Mouse (Mus musculus): Measurements from ENCODE around the gene Tbc1d10c. TPM values are rescaled to one million over a fixed set of nuclear protein-coding genes. Genes with fewer than 3 reads are reported as not detected.
"Not testable (repeated sequence)": the region's sequence is repeated elsewhere in the genome, so short reads cannot be mapped to it uniquely, and the experiment has no call there.

Gene Tbc1d10c
- total RNA-seq, 2 experiments from 2014 or later = 1.6 to 2.1 TPM

DNA sequence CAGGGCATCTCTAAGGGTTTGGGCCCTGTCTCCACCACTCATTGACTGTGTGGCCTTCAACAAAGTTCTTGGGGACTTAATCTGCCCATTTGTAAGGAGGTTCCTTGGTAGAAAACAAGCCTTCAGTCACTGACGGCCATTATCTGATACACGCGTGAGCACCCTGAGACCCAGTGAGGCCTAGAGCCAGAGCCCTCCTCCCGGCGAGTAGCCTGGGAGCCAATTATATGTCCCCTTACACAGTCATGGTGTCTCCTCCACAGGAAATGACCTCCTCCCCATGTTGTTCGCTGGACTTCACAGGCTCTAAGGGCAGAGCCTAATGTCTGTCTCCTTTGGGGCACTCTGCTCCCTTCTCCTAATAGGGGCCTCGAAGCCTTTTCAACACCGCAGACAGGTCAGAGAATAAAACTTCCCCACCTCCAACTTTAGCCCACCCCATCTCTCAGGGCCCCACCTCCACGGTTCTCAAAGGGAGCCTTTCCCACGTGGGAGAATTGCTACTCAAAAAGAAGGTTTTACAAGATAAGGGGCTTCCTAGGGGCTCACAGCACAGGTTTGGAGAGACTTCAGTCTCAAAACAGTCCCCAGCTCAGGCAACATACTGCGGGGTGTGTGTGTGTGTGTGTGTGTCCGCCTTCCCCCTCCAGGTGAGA lies 44.6 kb downstream of the Tbc1d10c start:
- DNase-seq (ENCODE audit: low spot score in 2 of 2) = no peak

DNA sequence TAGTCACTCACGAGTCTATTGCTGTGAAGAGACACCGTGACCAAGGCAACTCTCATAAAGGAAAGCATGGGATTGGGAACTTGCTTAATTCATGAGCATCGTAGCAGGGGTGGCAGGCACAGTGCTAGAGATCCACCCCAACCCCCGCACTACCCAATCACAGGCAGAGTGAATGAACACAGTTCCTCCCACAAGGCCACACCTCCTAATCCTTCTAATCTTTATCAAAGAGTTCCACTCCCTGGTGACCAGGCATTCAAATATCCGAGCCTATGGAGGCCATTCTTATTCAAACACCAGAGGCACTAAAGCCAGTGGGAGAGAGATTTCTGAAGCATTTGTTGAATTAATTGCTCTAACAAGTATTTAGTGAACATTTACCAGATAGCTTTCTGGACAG lies 45.1 kb downstream of the Tbc1d10c start:
- no peak for DNase-seq (ENCODE audit: low spot score in 2 of 2)

DNA sequence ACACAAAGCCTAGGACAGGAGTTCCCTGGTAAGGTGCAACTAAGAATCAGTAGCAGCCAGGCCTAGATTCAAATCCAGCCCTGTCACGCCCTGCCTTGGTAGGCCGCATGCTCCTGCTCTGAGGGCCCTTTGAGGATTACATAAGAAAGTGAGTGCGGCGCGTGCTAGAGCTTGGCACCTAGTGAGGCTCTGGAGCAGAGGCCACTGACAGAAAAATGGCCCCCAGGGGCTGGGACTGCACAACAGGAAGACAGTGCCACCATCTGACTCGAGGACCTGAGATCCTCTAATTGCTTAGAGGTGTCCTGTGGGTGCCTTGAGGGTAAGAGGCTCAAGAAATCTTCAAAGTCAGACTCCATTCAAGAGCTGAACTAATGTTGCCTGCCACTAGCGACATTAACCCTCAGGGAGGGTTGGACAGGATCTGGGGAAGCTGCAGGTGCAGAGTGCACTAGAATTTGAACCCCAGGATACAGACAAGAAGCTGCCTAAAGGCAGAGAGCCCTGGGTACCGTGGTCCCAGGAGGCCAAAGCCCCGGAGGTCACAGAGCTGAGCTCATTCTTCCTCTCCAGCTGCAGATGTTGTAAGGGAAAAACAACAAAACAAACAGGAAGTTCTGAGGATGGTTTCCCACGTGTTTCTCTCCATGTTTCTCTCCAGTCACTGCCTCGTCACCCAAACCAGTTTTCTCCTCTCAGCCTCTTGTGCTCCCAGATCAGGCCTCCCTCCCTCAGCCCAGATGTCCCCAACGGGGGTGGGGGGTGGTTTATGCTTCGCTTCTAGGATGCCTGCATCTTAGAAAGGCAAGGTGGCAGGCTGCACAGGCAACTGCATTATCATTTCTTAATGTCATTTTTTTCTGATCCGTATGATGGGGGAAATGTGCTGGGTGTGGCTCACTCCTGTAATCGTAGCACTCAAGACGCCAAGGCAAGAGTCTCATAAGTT lies 46.3 kb downstream of the Tbc1d10c start:
- no peak for DNase-seq (ENCODE audit: low spot score in 2 of 2)

DNA sequence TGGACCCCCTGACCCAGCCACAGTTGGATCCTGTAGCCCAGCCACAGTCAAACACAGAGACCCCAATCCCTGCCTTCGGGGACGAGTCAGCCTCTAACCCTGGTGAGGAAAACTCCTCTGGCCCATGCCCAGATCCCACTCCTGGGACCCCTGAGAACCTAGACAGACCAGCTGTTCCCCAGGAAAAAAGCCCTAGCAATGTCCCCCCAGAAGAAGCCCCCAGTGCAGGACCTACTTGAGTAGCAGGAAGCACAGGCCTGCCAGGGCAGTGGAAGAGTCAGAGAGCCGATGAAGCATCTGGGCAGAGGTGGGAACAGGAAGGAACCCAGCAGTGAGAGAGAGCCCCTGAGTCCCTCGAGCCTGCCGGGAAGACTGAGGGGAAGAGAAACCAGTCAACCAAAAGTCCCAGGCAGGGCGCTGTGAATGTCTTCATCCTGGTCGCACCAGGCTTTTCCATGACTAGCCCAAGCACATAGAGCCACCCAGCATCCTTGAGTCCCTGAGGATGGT lies 47.3 kb downstream of the Tbc1d10c start, which contains the start of gene Cabp4:
Gene Cabp4 (minus strand): TSS at position 275 of the 510 bp plus-strand sequence.
- no peak for DNase-seq (ENCODE audit: low spot score in 2 of 2)

DNA sequence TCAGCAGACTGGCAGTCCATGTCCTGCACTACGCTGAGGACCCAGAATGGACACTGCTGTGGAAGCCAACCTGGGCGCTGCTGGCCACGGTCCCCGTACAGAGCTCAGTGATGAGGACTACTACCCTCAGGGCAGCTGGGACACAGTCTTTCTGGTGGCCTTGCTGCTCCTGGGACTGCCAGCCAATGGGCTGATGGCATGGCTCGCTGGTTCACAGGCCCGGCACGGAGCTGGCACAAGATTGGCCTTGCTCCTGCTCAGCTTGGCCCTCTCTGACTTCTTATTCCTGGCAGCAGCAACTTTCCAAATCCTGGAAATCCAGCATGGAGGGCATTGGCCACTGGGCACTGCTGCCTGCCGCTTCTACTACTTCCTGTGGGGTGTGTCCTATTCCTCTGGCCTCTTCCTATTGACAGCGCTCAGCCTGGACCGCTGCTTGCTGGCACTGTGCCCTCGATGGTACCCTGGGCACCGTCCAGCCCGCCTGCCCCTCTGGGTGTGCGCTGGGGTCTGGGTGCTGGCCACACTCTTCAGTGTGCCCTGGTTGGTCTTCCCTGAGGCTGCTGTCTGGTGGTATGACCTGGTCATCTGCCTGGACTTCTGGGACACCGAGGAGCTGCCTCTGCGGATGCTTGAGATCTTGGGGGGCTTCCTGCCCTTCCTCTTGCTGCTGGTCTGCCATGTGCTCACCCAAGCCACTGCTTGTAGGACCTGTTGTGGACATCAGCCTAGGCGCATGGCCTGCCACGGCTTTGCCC lies 48.5 kb downstream of the Tbc1d10c start:
- DNase-seq (ENCODE audit: low spot score in 2 of 2) = no peak

DNA sequence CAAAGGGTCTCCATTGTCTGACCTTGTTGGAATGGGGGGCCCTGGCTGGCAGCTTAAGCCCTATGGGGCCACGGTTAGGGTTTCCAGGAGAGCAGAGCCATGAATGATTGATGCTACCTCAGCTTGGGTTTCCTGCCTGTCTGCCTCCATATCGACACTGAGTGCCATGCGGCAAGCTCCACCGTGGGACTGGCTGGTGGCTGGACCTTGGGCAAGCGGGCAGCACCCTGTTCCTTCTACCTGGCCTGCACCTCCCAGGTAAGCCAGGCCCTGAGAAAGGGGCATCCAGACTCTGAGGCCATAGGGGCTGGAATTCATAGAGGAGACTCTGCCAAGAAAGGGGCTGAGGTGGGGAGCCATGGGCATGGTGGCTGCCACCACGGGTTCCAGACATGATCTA lies 50.9 kb downstream of the Tbc1d10c start:
- DNase-seq (ENCODE audit: low spot score in 2 of 2) = no peak

DNA sequence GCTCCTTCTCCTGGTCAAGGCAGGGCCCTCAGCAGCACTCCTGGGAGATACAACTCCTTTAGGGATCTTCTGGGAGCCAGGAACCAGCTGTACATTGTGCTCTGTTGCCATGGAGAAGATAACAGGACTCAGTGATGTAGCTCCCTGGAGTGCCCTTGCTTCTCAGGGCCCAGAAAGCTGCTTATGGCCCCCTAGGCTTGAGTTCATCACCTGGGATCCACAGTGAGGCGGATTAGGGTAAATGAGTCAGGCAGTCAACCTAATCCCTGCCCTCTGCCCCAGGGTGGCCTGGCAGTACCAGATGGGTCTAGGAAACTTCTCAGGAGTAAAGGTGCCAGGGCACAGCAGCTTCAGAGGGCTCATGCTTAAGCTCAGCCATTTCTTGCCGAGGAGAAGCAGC lies 51.6 kb downstream of the Tbc1d10c start, which contains the start of gene Gpr152:
Gene Gpr152 (plus strand): TSS at position 342 of the 400 bp plus-strand sequence.
- DNase-seq (ENCODE audit: low spot score in 2 of 2) = no peak

DNA sequence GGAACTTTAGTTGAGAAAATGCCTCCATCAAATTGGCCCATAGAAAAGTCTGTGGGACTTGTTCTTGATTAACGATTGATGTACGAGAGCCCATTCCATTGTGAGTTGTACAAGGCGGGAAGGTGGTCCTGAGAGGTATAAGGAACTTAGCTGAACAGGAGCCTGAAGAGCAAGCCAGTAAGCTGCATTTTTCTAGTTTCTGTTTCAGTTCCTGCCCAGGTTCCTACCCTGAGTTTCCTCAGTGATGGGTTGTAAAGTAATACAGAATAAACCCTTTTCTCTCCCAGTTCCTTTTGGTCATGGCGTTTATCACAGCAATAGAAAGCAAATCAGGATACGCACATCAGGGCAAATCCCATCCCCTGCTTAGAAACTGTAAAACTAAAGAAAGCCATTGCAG lies 53.2 kb downstream of the Tbc1d10c start:
- DNase-seq (ENCODE audit: low spot score in 2 of 2) = no peak

DNA sequence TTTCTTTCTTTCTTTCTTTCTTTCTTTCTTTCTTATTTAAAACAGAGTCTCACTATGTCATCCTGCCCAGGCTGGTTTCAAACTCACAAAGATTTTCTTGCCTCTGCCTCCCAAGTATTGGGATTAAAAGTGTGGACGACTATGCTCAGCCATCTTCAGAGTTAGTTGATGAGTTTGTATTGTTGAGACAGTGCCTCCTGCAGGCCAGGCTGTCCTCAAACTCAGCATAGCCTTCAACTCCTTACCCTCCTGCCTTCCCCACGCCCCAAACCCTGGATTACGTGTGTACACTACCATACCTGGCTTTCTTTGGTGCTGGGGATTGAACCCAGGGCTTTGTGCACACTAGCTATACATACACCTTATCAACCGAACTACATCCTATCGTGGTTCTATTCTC lies 54.6 kb downstream of the Tbc1d10c start:
- DNase-seq (ENCODE audit: low spot score in 2 of 2) = no peak

DNA sequence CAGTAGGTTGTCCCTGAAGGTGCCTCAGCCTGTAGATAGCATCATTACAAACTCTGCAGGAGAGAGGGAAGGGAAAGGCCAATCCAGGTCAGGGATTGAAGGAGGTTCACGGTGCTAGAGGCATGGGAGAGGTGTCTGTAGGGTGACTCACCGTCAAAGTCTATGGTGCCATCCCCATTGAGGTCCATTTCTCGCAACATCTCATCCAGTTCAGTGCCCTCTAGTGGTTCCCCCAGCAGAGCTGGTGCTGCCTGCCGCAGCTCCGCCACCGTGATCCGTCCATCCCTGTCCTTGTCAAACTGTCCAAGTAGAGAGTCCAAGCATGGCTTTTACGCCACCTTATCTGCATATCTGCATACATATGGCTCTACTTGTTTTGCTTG lies 55.1 kb downstream of the Tbc1d10c start:
- DNase-seq (ENCODE audit: low spot score in 2 of 2) = not testable (repeated sequence)

DNA sequence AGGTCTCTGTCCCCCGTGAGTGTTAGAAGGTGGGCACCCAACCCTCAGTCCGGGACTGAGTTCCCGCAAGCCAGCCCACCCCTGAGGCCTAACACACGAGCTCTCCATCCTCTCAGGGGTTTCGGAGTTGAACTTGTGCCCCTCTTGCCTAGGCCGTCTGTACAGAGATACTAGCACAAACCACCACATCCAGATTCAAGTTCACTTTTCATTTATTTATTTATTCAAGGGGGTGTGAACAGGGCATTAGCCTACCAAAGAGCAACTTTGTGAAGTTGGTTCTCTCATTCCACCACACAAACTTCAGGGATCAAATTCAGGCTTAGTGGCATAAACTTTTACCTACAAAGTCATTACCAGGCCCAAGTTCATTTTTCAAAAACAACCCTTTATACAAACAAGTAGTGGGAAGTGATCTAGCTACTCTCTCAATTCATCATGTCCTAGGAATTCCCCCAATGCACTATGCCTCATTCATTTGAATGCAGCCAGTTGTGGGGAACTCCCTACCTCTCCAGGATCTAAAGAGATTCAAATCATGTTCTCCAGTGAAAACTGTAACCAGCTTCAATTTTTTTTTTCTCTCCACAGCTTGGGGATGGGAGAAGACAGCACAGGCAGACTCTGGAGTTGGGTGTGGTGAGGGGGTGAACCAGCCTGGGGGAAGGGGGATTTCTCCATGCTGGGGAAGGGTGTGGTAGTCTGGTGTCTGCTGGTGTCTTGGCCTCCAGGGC lies 55.7 kb downstream of the Tbc1d10c start:
- DNase-seq (ENCODE audit: low spot score in 2 of 2) = not testable (repeated sequence)

DNA sequence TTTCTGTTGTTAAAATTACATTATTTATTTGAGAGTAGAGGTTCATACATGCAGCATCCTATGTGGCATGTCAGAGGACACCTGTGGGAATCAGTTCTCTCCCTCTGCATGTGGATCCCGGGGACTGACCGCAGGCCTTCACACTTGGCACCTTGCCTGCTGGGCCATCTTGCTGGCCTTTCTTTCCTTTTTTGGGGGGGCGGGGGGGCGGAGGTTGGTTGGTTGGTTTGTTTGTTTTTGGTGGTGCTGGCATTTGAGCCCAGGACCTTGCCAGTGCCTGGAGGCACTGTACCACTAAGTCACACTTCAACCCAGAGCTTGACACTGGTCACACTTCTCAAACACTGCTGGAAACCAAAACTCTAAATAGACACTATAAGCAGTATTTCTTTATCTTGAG lies 56.7 kb downstream of the Tbc1d10c start:
- DNase-seq (ENCODE audit: low spot score in 2 of 2) = no peak

Small RNA genes within 50 kb of the gene (microRNA-seq; reads per million reads assigned to microRNA genes)
- 0 reads per million in 2 experiments for gene Gm26115

Other genes with a start within 250 kb of the Tbc1d10c start
- not detected for gene Aldh3b3, start 232.6 kb downstream of the Tbc1d10c start, total RNA-seq (2021)
- gene Aldh3b2, start 219.0 kb downstream of the Tbc1d10c start, total RNA-seq (2021) = 1 to 10 TPM; 1.3 to 1.4 TPM
- 1 to 10 TPM; 1.9 to 2.2 TPM for gene Acy3, start 204.7 kb downstream of the Tbc1d10c start, total RNA-seq (2021)
- gene Tbx10, start 198.5 kb downstream of the Tbc1d10c start, total RNA-seq (2021) = not detected
- 1 to 10 TPM; 9.0 to 9.4 TPM for gene Nudt8, start 190.7 kb downstream of the Tbc1d10c start, total RNA-seq (2021)
- gene Gm49405, start 190.7 kb downstream of the Tbc1d10c start, total RNA-seq (2021) = 1 to 10 TPM; 1.7 TPM
- 1 to 10 TPM; 2.9 to 3.3 TPM for gene Doc2g, start 188.0 kb downstream of the Tbc1d10c start, total RNA-seq (2021)
- gene Ndufv1, start 178.5 kb downstream of the Tbc1d10c start, total RNA-seq (2021) = 100 to 1,000 TPM; 197 to 207 TPM
- 100 to 1,000 TPM; 263 to 285 TPM for gene Gstp1, start 153.3 kb downstream of the Tbc1d10c start, total RNA-seq (2021)
- gene Gstp2, start 145.3 kb downstream of the Tbc1d10c start, total RNA-seq (2021) = 10 to 100 TPM; 18.5 to 23.6 TPM
- not detected for gene Gstp3, start 131.7 kb downstream of the Tbc1d10c start, total RNA-seq (2021)
- gene Cabp2, start 109.7 kb downstream of the Tbc1d10c start, total RNA-seq (2021) = not detected
- 10 to 100 TPM; 21.5 to 23.6 TPM for gene Cdk2ap2, start 94.1 kb downstream of the Tbc1d10c start, total RNA-seq (2021)
- 100 to 1,000 TPM; 178 to 201 TPM for gene Pitpnm1, start 91.3 kb downstream of the Tbc1d10c start, total RNA-seq (2021)
- 10 to 100 TPM; 74.6 to 76.5 TPM for gene Aip, start 65.4 kb downstream of the Tbc1d10c start, total RNA-seq (2021)
- not detected for gene Gpr152, start 51.5 kb downstream of the Tbc1d10c start, total RNA-seq (2021)
- under 1 TPM in 1 of 2 experiments, not detected in 1; 0.30 TPM for gene Cabp4, start 47.3 kb downstream of the Tbc1d10c start, total RNA-seq (2021)
- gene Coro1b, start 42.7 kb downstream of the Tbc1d10c start, total RNA-seq (2021) = 10 to 100 TPM; 82.0 to 88.5 TPM
- 1 to 10 TPM; 1.3 to 2.5 TPM for gene Ptprcap, start 37.7 kb downstream of the Tbc1d10c start, total RNA-seq (2021)
- gene Rps6kb2, start 27.9 kb downstream of the Tbc1d10c start, total RNA-seq (2021) = 10 to 100 TPM; 31.6 to 39.9 TPM
- 1 to 10 TPM; 3.0 to 3.6 TPM for gene Carns1, start 15.8 kb downstream of the Tbc1d10c start, total RNA-seq (2021)
- gene Ppp1ca, start 781 bp upstream of the Tbc1d10c start, total RNA-seq (2021) = 100 to 1,000 TPM; 295 to 307 TPM
- 1 to 10 TPM; 8.0 to 8.9 TPM for gene Rad9a, start 10.4 kb upstream of the Tbc1d10c start, total RNA-seq (2021)
- gene Clcf1, start 23.0 kb upstream of the Tbc1d10c start, total RNA-seq (2021) = under 1 TPM; 0.36 to 0.75 TPM
- gene AC109138.7, start 23.1 kb upstream of the Tbc1d10c start, total RNA-seq (2021) = not detected
- 10 to 100 TPM; 14.4 to 15.8 TPM for gene Pold4, start 40.6 kb upstream of the Tbc1d10c start, total RNA-seq (2021)
- 10 to 100 TPM; 49.0 to 66.1 TPM for gene Ssh3, start 77.9 kb upstream of the Tbc1d10c start, total RNA-seq (2021)
- 10 to 100 TPM; 76.3 to 89.4 TPM for gene Ankrd13d, start 91.9 kb upstream of the Tbc1d10c start, total RNA-seq (2021)
- 100 to 1,000 TPM; 141 to 147 TPM for gene Grk2, start 114.9 kb upstream of the Tbc1d10c start, total RNA-seq (2021)
- 10 to 100 TPM; 70.1 to 71.5 TPM for gene Kdm2a, start 207.0 kb upstream of the Tbc1d10c start, total RNA-seq (2021)
- gene Rhod, start 248.1 kb upstream of the Tbc1d10c start, total RNA-seq (2021) = 1 to 10 TPM; 2.2 to 2.3 TPM